Mouse (Mus musculus) gastrocnemius, postnatal 25 days (tissue): Measurements from ENCODE around the gene Nipsnap3b. TPM values are rescaled to one million over a fixed set of nuclear protein-coding genes. Genes with fewer than 3 reads are reported as not detected.

Source experiments
- DNase-seq: peaks from one replicate; pipeline ENCODE4 v3.0.0; 2022
- long read RNA-seq, 2 experiments: library from polyadenylated mRNA; stranded (forward); transcript quantifications; one replicate each; pipeline ENCODE4 v2.0.0; 2021
- total RNA-seq, 2 experiments: library from RNA; stranded (reverse); gene quantifications; 1 replicate in 1 of 2; 2 replicates in 1 of 2; pipeline ENCODE4 v1.2.3; 2021

The Nipsnap3b gene
- total RNA-seq = 1 to 10 TPM; 1.2 to 3.2 TPM
- long read RNA-seq, experiment 1, partial matches to known transcripts = 0 of 2 reads
- long read RNA-seq, experiment 1, other reads (novel, unspliced or antisense) = 1 of 2 reads
- long read RNA-seq, experiment 2, partial matches to known transcripts = 0 of 5 reads
- long read RNA-seq, experiment 2, other reads (novel, unspliced or antisense) = 1 of 5 reads

GRCm38 (mm10) chr4:53011732-53012361, at the start of gene Nipsnap3b:
Gene Nipsnap3b (plus strand): TSS chr4:53011880.
- peak; percentile 94 for DNase-seq

GRCm38 (mm10) chr4:52964247-52964646, 47.4 kb upstream of the Nipsnap3b start, which contains the start of gene Olfr270:
Gene Olfr270 (plus strand): TSS chr4:52964547.
- DNase-seq = no peak

GRCm38 (mm10) chr4:52985216-52985615, 26.5 kb upstream of the Nipsnap3b start:
- DNase-seq = no peak

GRCm38 (mm10) chr4:52986266-52986665, 25.4 kb upstream of the Nipsnap3b start:
- DNase-seq = no peak

- DNase-seq = no peak
Observed at GRCm38 (mm10) chr4:52989248-52989647, 22.4 kb upstream of the Nipsnap3b start, which contains the start of gene Nipsnap3a. Gene Nipsnap3a (plus strand): TSS chr4:52989272.

- peak; percentile 58 for DNase-seq
Observed at GRCm38 (mm10) chr4:52999449-52999848, 12.2 kb upstream of the Nipsnap3b start.

GRCm38 (mm10) chr4:53000154-53000553, 11.5 kb upstream of the Nipsnap3b start:
- no peak for DNase-seq

GRCm38 (mm10) chr4:53009183-53009582, 2.5 kb upstream of the Nipsnap3b start:
- no peak for DNase-seq

GRCm38 (mm10) chr4:53009871-53010270, 1.8 kb upstream of the Nipsnap3b start:
- no peak for DNase-seq

GRCm38 (mm10) chr4:53014421-53014820, 2.7 kb downstream of the Nipsnap3b start:
- DNase-seq = no peak

- no peak for DNase-seq
Observed at GRCm38 (mm10) chr4:53015024-53015423, 3.3 kb downstream of the Nipsnap3b start.

GRCm38 (mm10) chr4:53018392-53018791, 6.7 kb downstream of the Nipsnap3b start:
- DNase-seq = no peak

- DNase-seq = no peak
Observed at GRCm38 (mm10) chr4:53023189-53023925, 11.7 kb downstream of the Nipsnap3b start.

GRCm38 (mm10) chr4:53024397-53024796, 12.7 kb downstream of the Nipsnap3b start:
- no peak for DNase-seq

- no peak for DNase-seq
Observed at GRCm38 (mm10) chr4:53027811-53028210, 16.1 kb downstream of the Nipsnap3b start.

- no peak for DNase-seq
Observed at GRCm38 (mm10) chr4:53030326-53030948, 18.8 kb downstream of the Nipsnap3b start.

- DNase-seq = no peak
Observed at GRCm38 (mm10) chr4:53043819-53044218, 32.1 kb downstream of the Nipsnap3b start.

GRCm38 (mm10) chr4:53045807-53046206, 34.1 kb downstream of the Nipsnap3b start:
- DNase-seq = no peak

GRCm38 (mm10) chr4:53046238-53047022, 34.8 kb downstream of the Nipsnap3b start:
- no peak for DNase-seq

- DNase-seq = no peak
Observed at GRCm38 (mm10) chr4:53062301-53063008, 50.8 kb downstream of the Nipsnap3b start.
